21 mouse cellular contexts compared by ENCODE assay signal in genomic region chr2:140080747-140081577, GRCm38 (mm10). TPM values are rescaled to one million over a fixed set of nuclear protein-coding genes. Genes with fewer than 3 reads are reported as not detected.
DNase-seq lines count a peak whose midpoint lies in the region; ATAC-seq and TF ChIP-seq lines count a peak whose summit lies in the region.
"Had no signal": no experiment of that assay in that cellular context is flagged by ENCODE, and none has a peak within 500 bp of the region (broad histone marks: within the 10 kb centered on the region; RNA-seq: fewer than 3 reads in every experiment).

No protein-coding gene starts in this region.

- no peak for TF ChIP-seq RAD21 in MEL (IDR thresholded peaks at IDR 0.05; ENCODE audit: low read depth, low read length)

- DNase-seq in embryonic facial prominence, embryonic 11.5 days (ENCODE audit: low spot score): peak; percentile 13
- no peak for DNase-seq in embryonic facial prominence, embryonic 10.5 days (ENCODE audit: low spot score)
- peak; percentile 90 for DNase-seq in MEL (ENCODE audit: low read depth, low spot score)
- no peak for DNase-seq in liver, embryonic 11.5 days (ENCODE audit: low spot score)
- DNase-seq in liver, postnatal 0 days: no peak
- DNase-seq in thymus, postnatal 25 days: no peak
- DNase-seq: adrenal gland, postnatal 14 days; cerebellum, adult 9-10 months; gastrocnemius, postnatal 25 days; heart, adult 2 months; kidney, adult 2 months; kidney, postnatal 10 days; left cerebral cortex, postnatal 4 days; right cerebral cortex, postnatal 14 days; thymus, postnatal 36 days had no signal

- no peaks in the 10 kb centered on the region for H3K36me3 ChIP-seq in embryonic facial prominence, embryonic 11.5 days (replicated peaks; ENCODE audit: control insufficient read depth, insufficient read depth, low read depth, low read length)
- no peaks in the 10 kb centered on the region for H3K36me3 ChIP-seq in embryonic facial prominence, embryonic 10.5 days (replicated peaks)
- peaks cover 0 to 42% of the 10 kb centered on the region in 2 experiments; a peak in 2 of 4 replicates for H3K36me3 ChIP-seq in MEL (ENCODE audit: control insufficient read depth in 1 of 2, insufficient read depth in 2 of 2, low read length in 2 of 2)
- no peaks in the 10 kb centered on the region for H3K36me3 ChIP-seq in liver, embryonic 11.5 days (ENCODE audit: control insufficient read depth, insufficient read depth, low read length)
- no peaks in the 10 kb centered on the region for H3K36me3 ChIP-seq in liver, postnatal 0 days (replicated peaks; ENCODE audit: insufficient read depth, low read length)
- no peaks in the 10 kb centered on the region for H3K36me3 ChIP-seq in forebrain, embryonic 12.5 days (replicated peaks)
- H3K36me3 ChIP-seq: hindbrain, embryonic 12.5 days; limb, embryonic 15.5 days; midbrain, embryonic 10.5 days; neural tube, embryonic 15.5 days had no signal

- ATAC-seq in embryonic facial prominence, embryonic 11.5 days (replicated peaks; ENCODE audit: insufficient number of reproducible peaks, low FRiP score, low TSS enrichment, low read depth): 0 out of 2 replicates have a peak, but pooled peaks have one; percentile 23
- ATAC-seq in liver, embryonic 11.5 days (replicated peaks; ENCODE audit: low FRiP score): peak; percentile 63
- ATAC-seq in liver, postnatal 0 days: peak; percentile 71
- no peak for ATAC-seq in forebrain, embryonic 12.5 days (ENCODE audit: low FRiP score)

- no peak overlapping the region for H3K4me3 ChIP-seq in embryonic facial prominence, embryonic 11.5 days (ENCODE audit: low read depth, low read length)
- no peak overlapping the region for H3K4me3 ChIP-seq in embryonic facial prominence, embryonic 10.5 days
- H3K4me3 ChIP-seq in MEL (ENCODE audit: control insufficient read depth in 1 of 2, insufficient read depth in 1 of 2, low read depth in 2 of 2, low read length in 2 of 2): peak overlapping the region in 1 of 2 experiments; percentile 7; a peak in 2 of 4 replicates
- H3K4me3 ChIP-seq in liver, embryonic 11.5 days (ENCODE audit: low read depth, low read length): no peak overlapping the region
- no peak overlapping the region for H3K4me3 ChIP-seq in liver, postnatal 0 days (ENCODE audit: low read depth, low read length)
- H3K4me3 ChIP-seq in forebrain, embryonic 12.5 days (replicated peaks): no peak overlapping the region
- H3K4me3 ChIP-seq: heart, adult 2 months; hindbrain, embryonic 12.5 days; left cerebral cortex, adult 2 months; limb, embryonic 15.5 days; midbrain, embryonic 10.5 days; neural tube, embryonic 15.5 days had no signal

- no peak overlapping the region for H3K4me2 ChIP-seq in embryonic facial prominence, embryonic 11.5 days (ENCODE audit: low read depth, low read length)
- no peak overlapping the region for H3K4me2 ChIP-seq in liver, embryonic 11.5 days
- no peak overlapping the region for H3K4me2 ChIP-seq in liver, postnatal 0 days (ENCODE audit: low read depth, low read length)
- no peak overlapping the region for H3K4me2 ChIP-seq in forebrain, embryonic 12.5 days
- H3K4me2 ChIP-seq: hindbrain, embryonic 12.5 days; limb, embryonic 15.5 days; neural tube, embryonic 15.5 days had no signal

- 74% methylated on average over 11 of the region's 11 CpGs for WGBS in embryonic facial prominence, embryonic 11.5 days
- 82% methylated on average over 11 of the region's 11 CpGs for WGBS in embryonic facial prominence, embryonic 10.5 days
- WGBS in liver, embryonic 11.5 days: 73% methylated on average over 11 of the region's 11 CpGs
- 70% methylated on average over 11 of the region's 11 CpGs for WGBS in liver, postnatal 0 days (ENCODE audit: insufficient replicate concordance)
- 88% methylated on average over 11 of the region's 11 CpGs for WGBS in forebrain, embryonic 12.5 days

- peak in 1 of 2 experiments; percentile 68; a peak in 2 of 4 replicates for TF ChIP-seq POLR2A in MEL (IDR thresholded peaks at IDR 0.05; ENCODE audit: control insufficient read depth in 1 of 2, insufficient read depth in 1 of 2, low read depth in 1 of 2, low read length in 2 of 2, poor library complexity in 1 of 2)

- no peaks in the 10 kb centered on the region for H3K4me1 ChIP-seq in embryonic facial prominence, embryonic 11.5 days (ENCODE audit: control insufficient read depth, insufficient read depth, low read length)
- H3K4me1 ChIP-seq in embryonic facial prominence, embryonic 10.5 days: peaks cover 12% of the 10 kb centered on the region
- H3K4me1 ChIP-seq in MEL (ENCODE audit: control insufficient read depth in 1 of 2, insufficient read depth in 2 of 2, low read length in 2 of 2): peaks cover 36 to 44% of the 10 kb centered on the region in 2 experiments
- H3K4me1 ChIP-seq in liver, embryonic 11.5 days (replicated peaks; ENCODE audit: control insufficient read depth, insufficient read depth, low read length): no peaks in the 10 kb centered on the region
- no peaks in the 10 kb centered on the region for H3K4me1 ChIP-seq in liver, postnatal 0 days (ENCODE audit: insufficient read depth)
- H3K4me1 ChIP-seq in forebrain, embryonic 12.5 days: 0 out of 2 replicates have a peak, but pooled peaks cover 2% of the 10 kb centered on the region
- H3K4me1 ChIP-seq: hindbrain, embryonic 12.5 days; limb, embryonic 15.5 days; neural tube, embryonic 15.5 days had no signal

- no peak overlapping the region for H3K9ac ChIP-seq in embryonic facial prominence, embryonic 11.5 days (replicated peaks; ENCODE audit: low read length)
- peak overlapping the region; percentile 44 for H3K9ac ChIP-seq in MEL (ENCODE audit: control insufficient read depth, low read depth, low read length, poor library complexity, severe bottlenecking)
- H3K9ac ChIP-seq in liver, embryonic 11.5 days (ENCODE audit: low read depth, low read length): no peak overlapping the region
- no peak overlapping the region for H3K9ac ChIP-seq in liver, postnatal 0 days (replicated peaks)
- H3K9ac ChIP-seq in forebrain, embryonic 12.5 days: no peak overlapping the region
- H3K9ac ChIP-seq: hindbrain, embryonic 12.5 days; limb, embryonic 15.5 days; neural tube, embryonic 15.5 days had no signal

- no peak for TF ChIP-seq CTCF in MEL (IDR thresholded peaks at IDR 0.05 in 2 of 3, conservative IDR thresholded peaks at IDR 0.05 in 1 of 3; ENCODE audit: control insufficient read depth in 1 of 3, insufficient read depth in 1 of 3, low read depth in 2 of 3, low read length in 3 of 3, poor library complexity in 1 of 3, severe bottlenecking in 1 of 3)
- no peak for TF ChIP-seq CTCF in liver, postnatal 0 days (IDR thresholded peaks at IDR 0.05; ENCODE audit: low read depth)

- peak; percentile 91 to 93 for TF ChIP-seq EP300 in MEL (IDR thresholded peaks at IDR 0.05; ENCODE audit: low read depth in 1 of 2, low read length in 2 of 2)
- no peak for TF ChIP-seq EP300 in liver, postnatal 0 days (IDR thresholded peaks at IDR 0.05; ENCODE audit: low read depth)

- no peaks in the 10 kb centered on the region for H3K9me3 ChIP-seq in embryonic facial prominence, embryonic 11.5 days (replicated peaks; ENCODE audit: control insufficient read depth, low read length)
- H3K9me3 ChIP-seq in embryonic facial prominence, embryonic 10.5 days: no peaks in the 10 kb centered on the region
- no peaks in the 10 kb centered on the region for H3K9me3 ChIP-seq in MEL (replicated peaks; ENCODE audit: insufficient read depth, low read length)
- no peaks in the 10 kb centered on the region for H3K9me3 ChIP-seq in liver, embryonic 11.5 days (ENCODE audit: control insufficient read depth, low read length)
- no peaks in the 10 kb centered on the region for H3K9me3 ChIP-seq in liver, postnatal 0 days (ENCODE audit: low read length)
- H3K9me3 ChIP-seq in forebrain, embryonic 12.5 days: no peaks in the 10 kb centered on the region
- H3K9me3 ChIP-seq: hindbrain, embryonic 12.5 days; limb, embryonic 15.5 days; midbrain, embryonic 10.5 days; neural tube, embryonic 15.5 days had no signal

- H3K79me2 ChIP-seq in MEL (ENCODE audit: control insufficient read depth, insufficient read depth, low read length, poor library complexity): no peaks in the 10 kb centered on the region

- no peak overlapping the region for H3K27ac ChIP-seq in embryonic facial prominence, embryonic 11.5 days (replicated peaks; ENCODE audit: low read depth, low read length)
- H3K27ac ChIP-seq in embryonic facial prominence, embryonic 10.5 days (replicated peaks): no peak overlapping the region
- peak overlapping the region; percentile 92 for H3K27ac ChIP-seq in MEL (ENCODE audit: control insufficient read depth, low read depth, low read length)
- no peak overlapping the region for H3K27ac ChIP-seq in liver, embryonic 11.5 days (ENCODE audit: low read depth, low read length)
- H3K27ac ChIP-seq in liver, postnatal 0 days (ENCODE audit: low read depth): 0 out of 2 replicates have a peak overlapping the region, but pooled peaks have one; percentile 22
- no peak overlapping the region for H3K27ac ChIP-seq in forebrain, embryonic 12.5 days
- H3K27ac ChIP-seq: heart, adult 2 months; hindbrain, embryonic 12.5 days; left cerebral cortex, adult 2 months; limb, embryonic 15.5 days; midbrain, embryonic 10.5 days; neural tube, embryonic 15.5 days had no signal

- no peaks in the 10 kb centered on the region for H3K27me3 ChIP-seq in embryonic facial prominence, embryonic 11.5 days (ENCODE audit: control insufficient read depth, insufficient read depth, low read length)
- H3K27me3 ChIP-seq in embryonic facial prominence, embryonic 10.5 days (replicated peaks; ENCODE audit: low read depth, poor library complexity, severe bottlenecking): no peaks in the 10 kb centered on the region
- no peaks in the 10 kb centered on the region for H3K27me3 ChIP-seq in MEL (ENCODE audit: control insufficient read depth in 1 of 2, insufficient read depth in 2 of 2, low read length in 2 of 2)
- no peaks in the 10 kb centered on the region for H3K27me3 ChIP-seq in liver, embryonic 11.5 days (replicated peaks; ENCODE audit: control insufficient read depth, insufficient read depth, low read length)
- no peaks in the 10 kb centered on the region for H3K27me3 ChIP-seq in liver, postnatal 0 days (ENCODE audit: insufficient read depth, low read length)
- no peaks in the 10 kb centered on the region for H3K27me3 ChIP-seq in forebrain, embryonic 12.5 days
- H3K27me3 ChIP-seq: hindbrain, embryonic 12.5 days; limb, embryonic 15.5 days; neural tube, embryonic 15.5 days had no signal

TF ChIP-seq in MEL, 35 proteins besides CTCF, POLR2A, EP300 and RAD21 (continues in another document):
- no peak for TF ChIP-seq CHD1 (IDR thresholded peaks at IDR 0.05; ENCODE audit: low read depth, low read length)

RNA-seq across cellular contexts. Expression of gene Tasp1, which starts 14.4 kb away (rescaled TPM):
- polyA plus RNA-seq in embryonic facial prominence, embryonic 11.5 days (2014; fragmentation: Nextera tagmentation; extraction: Ambion mirVana): 20.9 and 21.1 TPM in 2 replicates
- polyA plus RNA-seq in embryonic facial prominence, embryonic 10.5 days (2016; fragmentation: Nextera tagmentation; extraction: Ambion mirVana): 18.5 and 20.7 TPM in 2 replicates
- total RNA-seq in MEL (2012; rRNA removed): 31.1 and 31.5 TPM in 2 replicates
- polyA plus RNA-seq in MEL (2012; ENCODE audit: insufficient read depth in 1 of 2, insufficient read length in 2 of 2, low read depth in 1 of 2, low replicate concordance in 2 of 2, missing spikeins in 1 of 2): 10 to 100 TPM in 1 of 2 experiments, not detected in 1; 17.0 TPM
- 26.3 and 29.5 TPM in 2 replicates for polyA plus RNA-seq in liver, embryonic 11.5 days (2014; fragmentation: Nextera tagmentation; extraction: Ambion mirVana)
- 8.8 and 10.1 TPM in 2 replicates for polyA plus RNA-seq in liver, postnatal 0 days (2015; fragmentation: Nextera tagmentation; extraction: Ambion mirVana)
- 16.7 and 19.0 TPM in 2 replicates for polyA plus RNA-seq in forebrain, embryonic 12.5 days (2016; fragmentation: Nextera tagmentation; extraction: Ambion mirVana)

Comparison
In these comparisons a context has a peak if more than half of its experiments do, and no peak if none do; other contexts are left out.
1. DNase-seq: peak in embryonic facial prominence, embryonic 11.5 days (single experiment) and MEL (single experiment); none in embryonic facial prominence, embryonic 10.5 days (single experiment), liver, embryonic 11.5 days (single experiment), liver, postnatal 0 days (single experiment) and thymus, postnatal 25 days (single experiment).
2. H3K27ac ChIP-seq: peak in MEL (single experiment) and liver, postnatal 0 days (single experiment); none in embryonic facial prominence, embryonic 11.5 days (single experiment), embryonic facial prominence, embryonic 10.5 days (single experiment), liver, embryonic 11.5 days (single experiment) and forebrain, embryonic 12.5 days (single experiment).